Mouse (Mus musculus): ENCODE measurements at regions not wholly inside any gene's neighbourhood (a gene's known extent, or its start where the extent isn't known, plus 50 kb on each side); places are given as distances from the start of the nearest gene placed in this dataset.

- no peak for DNase-seq (ENCODE audit: extremely low spot score in 1 of 2, low spot score in 1 of 2)
Measured at GRCm38 (mm10) chr5:127074327-127074726, 167.3 kb upstream of the Tmem132c start.

Data from frontal cortex, adult 2 months (tissue).